Comparison of ENCODE assay signal across 26 mouse cellular contexts in genomic region chr13:106957554-106957953, GRCm38 (mm10).
"Had no signal": no experiment of that assay in that cellular context is flagged by ENCODE, and none has a peak within 500 bp of the region (broad histone marks: within the 10 kb centered on the region; RNA-seq: fewer than 3 reads in every experiment).

No protein-coding gene starts in this region.

- H3K9me3 ChIP-seq: heart, embryonic 10.5 days; heart, embryonic 12.5 days; hindbrain, embryonic 10.5 days; hindbrain, embryonic 12.5 days; kidney, embryonic 15.5 days; limb, embryonic 13.5 days; limb, embryonic 15.5 days had no signal

- H3K27me3 ChIP-seq: heart, embryonic 12.5 days; hindbrain, embryonic 12.5 days; kidney, embryonic 15.5 days; limb, embryonic 13.5 days; limb, embryonic 15.5 days had no signal

- H3K4me2 ChIP-seq: heart, embryonic 12.5 days; hindbrain, embryonic 12.5 days; hindbrain, embryonic 14.5 days; kidney, embryonic 15.5 days; limb, embryonic 13.5 days; limb, embryonic 15.5 days; liver, embryonic 11.5 days had no signal

- H3K9ac ChIP-seq: heart, embryonic 12.5 days; hindbrain, embryonic 12.5 days; hindbrain, embryonic 14.5 days; kidney, embryonic 15.5 days; limb, embryonic 13.5 days; limb, embryonic 15.5 days; liver, embryonic 14.5 days had no signal

- ATAC-seq: hindbrain, embryonic 16.5 days; intestine, embryonic 16.5 days had no signal

- DNase-seq: gastrocnemius, adult 2 months; gastrocnemius, postnatal 10 days; gastrocnemius, postnatal 25 days; heart, adult 18-20 months; heart, postnatal 10 days; heart, postnatal 4 days; kidney, adult 11 months; kidney, adult 2 months; kidney, adult 9 months; kidney, postnatal 14 days; kidney, postnatal 36 days; left cerebral cortex, postnatal 4 days had no signal

- H3K4me3 ChIP-seq: gastrocnemius, adult 2 months; heart, embryonic 10.5 days; heart, embryonic 12.5 days; hindbrain, embryonic 10.5 days; hindbrain, embryonic 12.5 days; kidney, embryonic 15.5 days; left cerebral cortex, adult 2 months; limb, embryonic 13.5 days; limb, embryonic 15.5 days had no signal

- H3K27ac ChIP-seq: gastrocnemius, adult 2 months; heart, embryonic 10.5 days; hindbrain, embryonic 10.5 days; hindbrain, embryonic 12.5 days; hindbrain, embryonic 14.5 days; kidney, embryonic 15.5 days; kidney, postnatal 0 days; left cerebral cortex, adult 2 months; limb, embryonic 13.5 days; limb, embryonic 15.5 days; liver, embryonic 14.5 days had no signal

- H3K4me1 ChIP-seq: heart, embryonic 10.5 days; hindbrain, embryonic 10.5 days; hindbrain, embryonic 12.5 days; kidney, embryonic 15.5 days; limb, embryonic 13.5 days; limb, embryonic 15.5 days had no signal
